ENCODE assay signal across 30 mouse cellular contexts in genomic region chr14:80029297-80030001, GRCm38 (mm10). TPM values are rescaled to one million over a fixed set of nuclear protein-coding genes. Genes with fewer than 3 reads are reported as not detected.
DNase-seq lines count a peak whose midpoint lies in the region; ATAC-seq lines count a peak whose summit lies in the region.
"Had no signal": no experiment of that assay in that cellular context is flagged by ENCODE, and none has a peak within 500 bp of the region (broad histone marks: within the 10 kb centered on the region; RNA-seq: fewer than 3 reads in every experiment).

No protein-coding gene starts in this region.

- DNase-seq in forebrain, embryonic 14.5 days (ENCODE audit: low spot score) = peak; percentile 35
- no peak for DNase-seq in forebrain, embryonic 11.5 days (ENCODE audit: low spot score)
- DNase-seq in left cerebral cortex, adult 11 months (ENCODE audit: low spot score) = peak; percentile 53
- no peak for DNase-seq in left cerebral cortex, postnatal 4 days
- no peak for DNase-seq in lung, postnatal 25 days (ENCODE audit: low spot score)
- DNase-seq: adrenal gland, postnatal 10 days; cerebellum, adult 18-20 months; cerebellum, postnatal 10 days; gastrocnemius, adult 2 months; gastrocnemius, postnatal 36 days; heart, adult 18-20 months; heart, postnatal 36 days; kidney, adult 11 months; kidney, postnatal 14 days; layer of hippocampus, adult 9-11 months; liver; lung, adult 2 months; right cerebral cortex, postnatal 4 days; thymus, postnatal 4 days had no signal

- WGBS in forebrain, embryonic 14.5 days = 88% methylated on average over 3 of the region's 3 CpGs
- WGBS in forebrain, embryonic 11.5 days = 87% methylated on average over 3 of the region's 3 CpGs
- WGBS in lung, embryonic 16.5 days = 45% methylated on average over 3 of the region's 3 CpGs
- WGBS in midbrain, embryonic 13.5 days = 85% methylated on average over 3 of the region's 3 CpGs

- ATAC-seq in forebrain, embryonic 14.5 days = no peak; the same call in 1 of the 2 replicates
- ATAC-seq in forebrain, embryonic 11.5 days (replicated peaks; ENCODE audit: low FRiP score) = no peak
- peak; percentile 75 for ATAC-seq in lung, embryonic 16.5 days (ENCODE audit: low read depth)
- no peak for ATAC-seq in midbrain, embryonic 13.5 days
- ATAC-seq: hindbrain, postnatal 0 days; midbrain, embryonic 16.5 days; Patski had no signal

- H3K9ac ChIP-seq in forebrain, embryonic 14.5 days (ENCODE audit: low read length) = no peak overlapping the region
- H3K9ac ChIP-seq in forebrain, embryonic 11.5 days (ENCODE audit: low read length) = no peak overlapping the region
- H3K9ac ChIP-seq in lung, embryonic 16.5 days (ENCODE audit: low read length) = no peak overlapping the region
- H3K9ac ChIP-seq in midbrain, embryonic 13.5 days (replicated peaks) = no peak overlapping the region
- H3K9ac ChIP-seq: hindbrain, embryonic 12.5 days; liver, embryonic 14.5 days had no signal

- H3K36me3 ChIP-seq in forebrain, embryonic 14.5 days (ENCODE audit: control insufficient read depth, insufficient read depth, low read length) = no peaks in the 10 kb centered on the region
- H3K36me3 ChIP-seq in forebrain, embryonic 11.5 days (ENCODE audit: control insufficient read depth, insufficient read depth, low read length) = no peaks in the 10 kb centered on the region
- no peaks in the 10 kb centered on the region for H3K36me3 ChIP-seq in lung, embryonic 16.5 days (ENCODE audit: control insufficient read depth, insufficient read depth, low read length)
- H3K36me3 ChIP-seq in midbrain, embryonic 13.5 days = no peaks in the 10 kb centered on the region
- H3K36me3 ChIP-seq: hindbrain, embryonic 12.5 days; midbrain, embryonic 10.5 days had no signal

- H3K4me3 ChIP-seq in forebrain, embryonic 14.5 days (ENCODE audit: low read depth, low read length) = no peak overlapping the region
- H3K4me3 ChIP-seq in forebrain, embryonic 11.5 days (ENCODE audit: low read depth, low read length) = no peak overlapping the region
- no peak overlapping the region for H3K4me3 ChIP-seq in lung, embryonic 16.5 days (ENCODE audit: low read length)
- no peak overlapping the region for H3K4me3 ChIP-seq in midbrain, embryonic 13.5 days (replicated peaks)
- H3K4me3 ChIP-seq: gastrocnemius, adult 2 months; hindbrain, embryonic 12.5 days; midbrain, embryonic 10.5 days had no signal

- H3K9me3 ChIP-seq in forebrain, embryonic 14.5 days (replicated peaks; ENCODE audit: control insufficient read depth, low read length) = no peaks in the 10 kb centered on the region
- H3K9me3 ChIP-seq in forebrain, embryonic 11.5 days (ENCODE audit: control insufficient read depth, low read length) = no peaks in the 10 kb centered on the region
- no peaks in the 10 kb centered on the region for H3K9me3 ChIP-seq in lung, embryonic 16.5 days (ENCODE audit: control insufficient read depth, low read length)
- H3K9me3 ChIP-seq in midbrain, embryonic 13.5 days = no peaks in the 10 kb centered on the region
- H3K9me3 ChIP-seq: hindbrain, embryonic 12.5 days; midbrain, embryonic 10.5 days had no signal

- no peaks in the 10 kb centered on the region for H3K27me3 ChIP-seq in forebrain, embryonic 14.5 days (replicated peaks; ENCODE audit: control insufficient read depth, insufficient read depth, low read length)
- no peaks in the 10 kb centered on the region for H3K27me3 ChIP-seq in forebrain, embryonic 11.5 days (ENCODE audit: control insufficient read depth, insufficient read depth, low read length)
- H3K27me3 ChIP-seq in lung, embryonic 16.5 days (ENCODE audit: control insufficient read depth, insufficient read depth, low read depth, low read length) = no peaks in the 10 kb centered on the region
- H3K27me3 ChIP-seq in midbrain, embryonic 13.5 days = no peaks in the 10 kb centered on the region
- H3K27me3 ChIP-seq: hindbrain, embryonic 12.5 days had no signal

- no peaks in the 10 kb centered on the region for H3K4me1 ChIP-seq in forebrain, embryonic 14.5 days (ENCODE audit: control insufficient read depth, insufficient read depth, low read length)
- H3K4me1 ChIP-seq in forebrain, embryonic 11.5 days (replicated peaks; ENCODE audit: control insufficient read depth, insufficient read depth, low read length) = no peaks in the 10 kb centered on the region
- H3K4me1 ChIP-seq in lung, embryonic 16.5 days (replicated peaks; ENCODE audit: control insufficient read depth, insufficient read depth, low read length) = no peaks in the 10 kb centered on the region
- H3K4me1 ChIP-seq in midbrain, embryonic 13.5 days (replicated peaks) = no peaks in the 10 kb centered on the region
- H3K4me1 ChIP-seq: hindbrain, embryonic 12.5 days; midbrain, embryonic 10.5 days had no signal

- no peak overlapping the region for H3K4me2 ChIP-seq in forebrain, embryonic 14.5 days (ENCODE audit: low read length)
- H3K4me2 ChIP-seq in forebrain, embryonic 11.5 days (ENCODE audit: low read depth, low read length, severe bottlenecking) = no peak overlapping the region
- H3K4me2 ChIP-seq in lung, embryonic 16.5 days (ENCODE audit: low read depth, low read length) = no peak overlapping the region
- no peak overlapping the region for H3K4me2 ChIP-seq in midbrain, embryonic 13.5 days (replicated peaks)
- H3K4me2 ChIP-seq: heart, embryonic 11.5 days; hindbrain, embryonic 12.5 days had no signal

- no peak overlapping the region for H3K27ac ChIP-seq in forebrain, embryonic 14.5 days (ENCODE audit: low read depth, low read length)
- H3K27ac ChIP-seq in forebrain, embryonic 11.5 days (ENCODE audit: low read depth, low read length) = no peak overlapping the region
- no peak overlapping the region for H3K27ac ChIP-seq in lung, embryonic 16.5 days (ENCODE audit: low read length)
- H3K27ac ChIP-seq in midbrain, embryonic 13.5 days = no peak overlapping the region
- H3K27ac ChIP-seq: gastrocnemius, adult 2 months; hindbrain, embryonic 12.5 days; hindbrain, postnatal 0 days; liver, embryonic 14.5 days; midbrain, embryonic 10.5 days had no signal

- intact Hi-C loops in left cerebral cortex, postnatal 4 days (cut with DNase I) = no loop called here

RNA-seq across cellular contexts. Expression of gene Olfm4, which starts 45.6 kb away (rescaled TPM):
- 1.3 and 2.1 TPM in 2 replicates for polyA plus RNA-seq in forebrain, embryonic 14.5 days (2014; fragmentation: Nextera tagmentation; extraction: Ambion mirVana)
- 0.27 and 0.59 TPM in 2 replicates for polyA plus RNA-seq in forebrain, embryonic 11.5 days (2014; fragmentation: Nextera tagmentation; extraction: Ambion mirVana)
- 1 to 10 TPM; 1.6 to 3.3 TPM for total RNA-seq in left cerebral cortex, postnatal 4 days (2021)
- 1.4 and 2.5 TPM in 2 replicates for polyA plus RNA-seq in lung, embryonic 16.5 days (2015; fragmentation: Nextera tagmentation; extraction: Ambion mirVana)
- polyA plus RNA-seq in midbrain, embryonic 13.5 days (2015; fragmentation: Nextera tagmentation; extraction: Ambion mirVana) = 0.66 and 0.96 TPM in 2 replicates
- total RNA-seq: gastrocnemius, adult 2 months; gastrocnemius, postnatal 36 days; heart, adult 18-20 months; heart, postnatal 36 days; MEL had no signal
- polyA plus RNA-seq: lung, adult 2 months; Patski; testis, adult 2 months had no signal

Comparison
In these comparisons a context has a peak if more than half of its experiments do, and no peak if none do; other contexts are left out.
1. DNase-seq: peak in forebrain, embryonic 14.5 days (single experiment) and left cerebral cortex, adult 11 months (single experiment); none in forebrain, embryonic 11.5 days (single experiment), left cerebral cortex, postnatal 4 days (single experiment) and lung, postnatal 25 days (single experiment).